Mouse (Mus musculus) ovary, postnatal 36 days (tissue): ENCODE data around the gene Gm7879.
A peak's percentile ranks its signal among the peaks of the same experiment; 100 is the strongest.

Experiments
- DNase-seq: peaks from one replicate; pipeline ENCODE4 v3.0.0; 2022; ENCODE audit warnings: low spot score, mixed read lengths

Gene Gm7879

GRCm38 (mm10) chr5:43948748-43949275 lies 35.9 kb downstream of the Gm7879 start:
- DNase-seq: peak; percentile 7

- DNase-seq: no peak
Observed at GRCm38 (mm10) chr5:43953241-43953640, 40.3 kb downstream of the Gm7879 start.

GRCm38 (mm10) chr5:43959884-43960440 lies 47.0 kb downstream of the Gm7879 start:
- DNase-seq: no peak

GRCm38 (mm10) chr5:43961056-43961455 lies 48.1 kb downstream of the Gm7879 start:
- no peak for DNase-seq
